Mouse (Mus musculus) liver, embryonic 14.5 days (tissue): ENCODE results near the gene Gm21858. TPM values are rescaled to one million over a fixed set of nuclear protein-coding genes. Genes with fewer than 3 reads are reported as not detected.
"Not testable (repeated sequence)": the region's sequence is repeated elsewhere in the genome, so short reads cannot be mapped to it uniquely, and the experiment has no call there.

Experiments used
- ATAC-seq: fragments of 200-750 bp; cut with Nextera tagmentation; 2 replicates; pipeline ENCODE4 v1.8.0; 2017; ENCODE audit warnings: moderate number of reproducible peaks, mild to moderate bottlenecking, moderate library complexity; ENCODE audit not compliant: insufficient read depth
- DNase-seq, 3 experiments: peaks; one replicate each; pipeline ENCODE4 v3.0.0-alpha.2; 2012 to 2013; ENCODE audit warnings: low read depth in 3 of 3, low spot score in 3 of 3
- H3K27ac ChIP-seq: fragments of 300-500 bp; sonication (generic); 2 replicates; pipeline ENCODE4 v1.5.1; 2014; ENCODE audit warnings: moderate library complexity, mild to moderate bottlenecking, control low read depth, inconsistent platforms
- H3K27me3 ChIP-seq: fragments of 300-500 bp; sonication (generic); 2 replicates; pipeline ENCODE4 v1.6.1; 2014; ENCODE audit warnings: mild to moderate bottlenecking, low read length, moderate library complexity; ENCODE audit not compliant: control insufficient read depth, insufficient read depth
- H3K36me3 ChIP-seq: fragments of 300-500 bp; sonication (generic); replicated peaks from 2 replicates; pipeline ENCODE4 v1.6.1; 2014; ENCODE audit warnings: low read depth; ENCODE audit not compliant: control insufficient read depth, insufficient read depth
- H3K4me1 ChIP-seq, 2 experiments: fragments of 200-500 bp in 1 of 2; fragments of 300-500 bp in 1 of 2; sonication (generic) in 1 of 2; replicated peaks; 2 replicates each; pipeline ENCODE4 v1.6.1; 2012 to 2014; ENCODE audit warnings: antibody characterized with exemption in 1 of 2, inconsistent platforms in 1 of 2, low read length in 1 of 2; ENCODE audit not compliant: control insufficient read depth in 2 of 2, insufficient read depth in 2 of 2
- H3K4me2 ChIP-seq: fragments of 300-500 bp; sonication (generic); 2 replicates; pipeline ENCODE4 v1.6.1; 2014; ENCODE audit warnings: low read depth, mild to moderate bottlenecking, control low read depth, moderate library complexity
- H3K4me3 ChIP-seq, 2 experiments: fragments of 200-500 bp in 1 of 2; fragments of 300-500 bp in 1 of 2; sonication (generic) in 1 of 2; 2 replicates each; pipeline ENCODE4 v1.5.1; 2012 to 2014; ENCODE audit warnings: low read depth in 2 of 2, low read length in 2 of 2, mild to moderate bottlenecking in 2 of 2, control low read depth in 1 of 2, inconsistent platforms in 1 of 2, moderate library complexity in 1 of 2; ENCODE audit not compliant: insufficient read depth in 1 of 2
- H3K9ac ChIP-seq: fragments of 300-500 bp; sonication (generic); replicated peaks from 2 replicates; pipeline ENCODE4 v1.6.1; 2014; ENCODE audit warnings: mild to moderate bottlenecking, control low read depth, moderate library complexity
- H3K9me3 ChIP-seq: fragments of 300-500 bp; sonication (generic); 2 replicates; pipeline ENCODE4 v1.6.1; 2016; ENCODE audit warnings: low read length, mixed read lengths; ENCODE audit not compliant: control insufficient read depth
- WGBS: fragments of 180-500 bp; shearing (Covaris S2); extraction: QIAGEN DNeasy Blood & Tissue Kit; methylation state at CpG from one replicate; pipeline ENCODE4 v1.1.7; 2014; ENCODE audit not compliant: insufficient replicate concordance; 5-methylcytosine and 5-hydroxymethylcytosine counted together
- polyA plus RNA-seq, 2 experiments: library from polyadenylated mRNA; depleted of rRNA in 1 of 2; stranded (reverse) in 1 of 2; unstranded in 1 of 2; fragments of >200 nt; fragmentation: Nextera tagmentation in 1 of 2; extraction: Ambion mirVana in 1 of 2; gene quantifications; 2 replicates each; pipeline versions ENCODE4 v1.2.1 to v1.2.3; 2012 to 2014

The Gm21858 gene
- polyA plus RNA-seq (2012; rRNA removed) (not detected in 2 replicates), polyA plus RNA-seq (2014; fragmentation: Nextera tagmentation; extraction: Ambion mirVana) (not detected in 2 replicates)

DNA sequence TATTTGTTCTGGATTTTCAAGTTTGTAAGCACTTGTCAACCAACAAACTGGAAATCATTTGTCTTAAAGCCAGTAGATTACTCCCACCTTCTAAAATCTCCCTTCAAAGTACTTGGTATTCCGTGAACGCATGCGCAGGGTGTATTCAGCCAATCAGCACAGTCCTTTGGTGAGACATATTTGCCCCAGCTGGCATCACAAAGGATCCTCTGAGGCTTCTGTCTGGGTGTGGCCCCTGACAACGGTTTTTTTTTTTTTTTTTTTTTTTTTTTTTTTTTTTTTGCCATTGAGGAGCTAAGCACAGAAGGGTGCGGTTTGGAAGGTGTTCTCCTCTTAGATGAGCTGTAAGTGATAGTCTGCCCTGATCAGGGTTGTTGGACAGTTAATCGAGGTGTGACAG, at the start of gene Gm21858:
Gm21858 (plus strand) TSS at position 301 of the 400 bp plus-strand sequence.
- not testable (repeated sequence) for H3K9me3 ChIP-seq, H3K4me3 ChIP-seq, ATAC-seq, H3K27ac ChIP-seq, DNase-seq, H3K4me1 ChIP-seq, H3K27me3 ChIP-seq, H3K4me2 ChIP-seq, H3K9ac ChIP-seq, H3K36me3 ChIP-seq
- no CpG with 5 or more reads among the region's 6 CpGs for WGBS
